Mouse (Mus musculus) brain, embryonic 14.5 days (tissue): Measurements from ENCODE around the gene Pgm3. TPM values are rescaled to one million over a fixed set of nuclear protein-coding genes. Genes with fewer than 3 reads are reported as not detected.
A peak's percentile ranks its signal among the peaks of the same experiment; 100 is the strongest.

Experiments used
- DNase-seq: peaks from one replicate; pipeline ENCODE4 v3.0.0-alpha.2; 2011; ENCODE audit warnings: low read depth
- CTCF ChIP-seq: fragments of 200-500 bp; IDR thresholded peaks from 2 replicates; pipeline ENCODE4 v1.5.1; 2012; ENCODE audit warnings: inconsistent platforms, mild to moderate bottlenecking, moderate library complexity, borderline replicate concordance; ENCODE audit not compliant: insufficient read depth, insufficient read length; ENCODE audit errors: extremely low read depth
- POLR2A ChIP-seq: fragments of 200-500 bp; IDR thresholded peaks from 2 replicates; pipeline ENCODE4 v1.6.1; 2012; ENCODE audit warnings: mild to moderate bottlenecking, inconsistent platforms, borderline replicate concordance; ENCODE audit not compliant: poor library complexity, insufficient read depth, insufficient read length, severe bottlenecking; ENCODE audit errors: extremely low read depth
- polyA plus RNA-seq: library from polyadenylated mRNA; depleted of rRNA; stranded (reverse); fragments of >200 nt; gene quantifications from 2 replicates; pipeline ENCODE4 v1.2.3, GENCODE M21; 2012; rRNA removed

The Pgm3 gene
- polyA plus RNA-seq, 1 experiment, result 17.9 TPM

DNA sequence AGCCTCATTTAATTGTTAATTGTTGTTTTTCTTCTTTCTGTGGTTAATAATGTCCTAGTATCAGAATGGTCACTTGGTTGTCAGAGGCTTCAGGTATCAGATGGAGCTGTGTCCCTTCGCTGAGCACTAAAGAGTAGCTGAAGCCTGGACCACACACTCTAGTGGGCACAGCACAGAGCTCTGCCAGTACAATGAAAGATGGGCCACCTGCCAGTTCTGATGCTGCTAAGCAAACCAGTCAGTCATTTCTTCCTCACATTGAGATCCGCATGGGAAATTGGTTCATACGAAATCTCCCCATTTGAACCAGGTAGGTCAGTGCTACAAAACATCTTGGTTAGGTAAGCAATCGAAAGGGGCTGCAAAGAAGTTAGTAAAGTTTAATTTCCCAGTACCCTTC lies 17.0 kb downstream of the Pgm3 start:
- DNase-seq, result peak; percentile 15
- TF ChIP-seq POLR2A, result no peak
- no peak for TF ChIP-seq CTCF

DNA sequence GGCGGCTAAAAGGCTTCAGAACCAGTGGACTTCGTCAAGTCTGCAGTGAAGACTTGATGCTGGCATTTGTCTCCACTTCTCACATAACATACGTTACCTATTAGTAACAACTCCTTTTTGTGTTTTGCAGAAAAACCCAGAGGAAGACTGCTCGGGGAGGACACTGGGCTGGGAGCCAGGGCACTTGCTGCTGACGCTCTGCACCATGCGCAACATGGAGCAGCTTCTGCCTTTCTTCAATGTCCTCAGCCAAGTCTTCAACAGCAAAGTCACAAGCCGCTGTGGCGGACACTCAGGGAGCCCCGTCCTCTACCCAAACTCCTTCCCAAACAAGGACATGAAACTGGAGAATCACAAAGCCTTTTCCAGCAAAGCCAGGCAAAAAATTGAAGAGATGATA lies 17.8 kb downstream of the Pgm3 start:
- TF ChIP-seq POLR2A (no peak), CTCF (no peak)

DNA sequence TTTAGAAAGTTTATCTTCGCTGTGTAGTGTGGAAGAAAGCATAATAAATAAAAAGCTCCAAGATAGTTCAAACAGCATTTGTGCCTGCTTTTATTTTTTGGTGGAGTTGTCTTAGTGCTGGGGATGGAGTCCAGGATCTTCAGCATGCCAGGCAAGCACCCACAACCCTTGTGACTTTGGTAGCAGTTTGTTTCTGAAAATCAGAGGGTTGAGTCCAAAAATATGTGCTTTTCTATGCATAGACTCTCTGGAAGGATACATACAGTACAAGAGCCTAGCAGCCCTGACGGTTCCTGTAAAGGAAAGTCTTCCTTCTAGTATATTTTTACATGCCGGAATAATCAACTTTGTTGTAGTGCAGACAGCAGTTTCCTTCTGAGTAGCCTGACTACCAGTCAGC lies 20.9 kb downstream of the Pgm3 start:
- no peak for DNase-seq
- TF ChIP-seq POLR2A, result no peak
- no peak for TF ChIP-seq CTCF

More for the DNA sequence above, 17.8 kb downstream of the Pgm3 start:
- no peak for DNase-seq

DNA sequence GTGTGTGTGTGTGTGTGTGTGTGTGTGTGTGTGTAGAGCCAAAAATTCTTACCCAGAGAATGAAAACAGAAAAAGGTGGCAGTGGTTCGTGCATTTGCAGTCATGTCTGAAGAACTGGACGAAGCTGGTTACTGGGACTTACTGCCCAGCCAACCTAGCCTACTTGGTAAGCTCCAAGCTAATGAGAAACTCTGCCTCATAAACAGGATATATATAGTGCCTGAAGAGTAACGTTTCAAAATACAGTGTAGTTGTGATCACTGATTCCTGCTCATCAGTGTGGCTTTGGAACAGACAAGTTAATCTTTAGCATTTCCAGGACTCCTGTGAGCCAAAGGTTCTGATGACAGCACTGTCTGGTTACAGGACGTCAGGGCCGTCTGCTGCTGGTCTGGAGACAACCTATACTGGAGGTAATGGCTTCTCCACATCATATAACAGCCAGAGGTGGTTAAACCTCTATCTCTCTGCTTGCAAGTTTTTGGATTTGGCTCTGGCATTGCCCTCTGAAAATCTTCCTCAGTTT lies 21.9 kb downstream of the Pgm3 start:
- no peak for TF ChIP-seq POLR2A
- TF ChIP-seq CTCF, result no peak
- DNase-seq, result no peak

DNA sequence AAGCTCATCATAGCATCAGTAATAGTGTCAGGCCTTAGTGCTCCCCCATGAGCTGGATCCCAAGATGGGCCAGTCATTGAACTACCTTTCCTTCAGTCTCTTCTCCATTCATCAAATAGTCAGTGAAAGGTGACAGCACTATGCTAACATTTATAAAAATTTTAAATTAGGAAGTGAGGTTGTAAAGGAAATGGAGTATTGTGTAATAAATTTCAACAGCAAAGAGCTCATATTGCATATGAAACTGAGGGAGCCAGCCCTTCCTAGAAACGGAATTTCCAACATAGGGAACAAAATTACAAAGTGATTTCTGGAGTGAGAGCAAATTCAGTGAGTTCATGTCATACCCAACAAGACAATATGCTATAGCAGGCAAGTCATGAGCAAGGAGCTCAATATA lies 27.1 kb downstream of the Pgm3 start:
- TF ChIP-seq CTCF, result no peak
- no peak for TF ChIP-seq POLR2A
- no peak for DNase-seq

DNA sequence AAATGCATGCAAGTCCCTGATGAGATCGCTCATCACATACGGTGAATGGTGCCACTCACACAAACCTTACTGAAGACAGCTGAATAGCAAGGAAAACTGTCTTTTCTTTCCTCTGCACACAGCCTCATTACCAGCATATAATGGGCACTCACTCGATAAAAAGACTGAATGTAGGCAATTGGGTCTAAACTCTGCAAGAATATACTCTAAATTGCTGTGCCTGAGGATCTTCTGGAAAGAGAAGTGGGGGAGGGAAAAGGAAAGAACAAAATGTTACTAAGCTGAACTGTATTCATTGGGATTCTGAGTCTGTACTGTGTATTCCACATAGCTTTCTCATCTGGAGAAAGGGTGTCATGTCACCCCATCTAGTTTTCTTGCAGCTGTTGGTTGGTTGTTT lies 28.2 kb downstream of the Pgm3 start:
- TF ChIP-seq CTCF (no peak), POLR2A (no peak)
- DNase-seq, result peak; percentile 52

DNA sequence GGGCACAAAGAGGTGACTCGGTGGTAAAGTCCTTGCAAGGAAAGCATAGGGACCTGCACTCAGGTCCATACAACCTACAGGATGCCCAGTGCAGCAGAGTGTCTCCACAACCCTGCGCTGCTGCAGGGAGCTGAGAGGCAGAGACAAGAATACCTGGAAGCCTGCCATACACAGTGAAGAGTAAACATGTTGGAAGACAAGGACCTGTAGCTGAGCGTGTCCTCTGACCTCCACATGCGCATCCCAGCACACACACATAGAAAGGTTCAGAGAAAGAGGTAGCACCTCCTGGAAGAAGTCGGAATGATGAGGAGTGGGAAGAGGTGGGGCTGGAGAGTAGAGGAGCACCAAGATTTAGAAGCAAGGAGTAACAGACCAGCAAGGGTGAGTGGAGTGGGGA lies 37.6 kb downstream of the Pgm3 start:
- DNase-seq, result no peak
- TF ChIP-seq POLR2A, result no peak
- no peak for TF ChIP-seq CTCF

DNA sequence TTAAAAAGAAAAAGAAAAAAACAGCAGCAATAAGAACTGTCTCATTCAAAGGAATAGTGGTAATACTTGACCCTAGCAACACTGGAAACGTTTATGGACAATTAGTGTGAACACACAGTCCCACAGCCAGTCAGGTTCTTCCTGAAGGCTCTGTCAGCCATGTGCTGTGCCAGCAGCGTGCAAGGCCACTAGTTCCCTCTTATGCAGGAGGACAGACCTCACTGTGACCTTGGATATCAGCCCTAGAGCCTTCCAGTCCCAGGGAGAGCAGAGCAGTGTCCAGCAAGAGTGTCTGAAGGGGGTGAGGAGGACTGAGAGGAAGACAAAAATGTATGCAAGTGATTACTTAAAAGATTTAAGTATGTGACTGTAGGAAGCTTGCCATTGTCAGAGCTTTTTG lies 46.0 kb downstream of the Pgm3 start:
- no peak for TF ChIP-seq POLR2A
- no peak for TF ChIP-seq CTCF
- DNase-seq, result no peak

DNA sequence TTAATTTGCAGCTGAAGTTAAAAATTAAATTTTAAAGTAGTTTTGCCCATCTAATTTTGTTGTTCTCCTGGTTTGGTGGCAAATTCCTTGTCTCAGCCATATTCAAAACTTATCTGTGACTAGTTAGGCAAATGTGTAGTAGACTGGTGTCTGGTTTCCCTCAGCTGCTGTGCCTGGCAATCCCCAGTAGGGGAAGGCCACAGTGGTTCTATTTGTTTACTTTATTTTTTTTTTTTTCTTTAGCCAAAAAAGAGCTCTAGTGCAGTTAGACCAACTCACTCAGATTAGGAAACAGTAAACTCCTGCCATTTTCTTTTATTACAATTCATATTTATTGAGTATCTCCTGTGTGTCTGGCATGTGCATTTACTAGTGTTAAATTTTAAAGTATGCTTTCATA lies 49.3 kb downstream of the Pgm3 start:
- no peak for DNase-seq
- no peak for TF ChIP-seq CTCF
- TF ChIP-seq POLR2A, result no peak

DNA sequence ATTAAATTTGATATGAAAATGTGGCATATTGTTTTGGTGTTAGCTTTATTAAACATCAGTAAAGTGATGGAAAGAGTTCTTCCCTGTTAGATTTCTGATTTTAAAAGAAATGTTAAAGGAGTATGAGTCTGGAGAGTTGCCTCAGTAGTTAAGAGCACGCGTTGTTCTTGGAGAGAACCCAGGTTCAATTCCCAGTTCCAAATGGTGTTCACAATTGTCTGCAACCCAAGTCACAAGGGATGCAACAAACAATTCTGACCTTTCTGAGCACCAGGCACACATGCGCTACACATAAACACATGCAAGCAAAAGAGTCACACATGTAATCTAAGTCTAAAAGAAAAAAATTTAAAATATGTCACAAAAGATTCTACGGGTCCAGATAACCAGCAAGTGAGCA lies 56.8 kb downstream of the Pgm3 start:
- no peak for TF ChIP-seq CTCF
- TF ChIP-seq POLR2A, result no peak
- no peak for DNase-seq

DNA sequence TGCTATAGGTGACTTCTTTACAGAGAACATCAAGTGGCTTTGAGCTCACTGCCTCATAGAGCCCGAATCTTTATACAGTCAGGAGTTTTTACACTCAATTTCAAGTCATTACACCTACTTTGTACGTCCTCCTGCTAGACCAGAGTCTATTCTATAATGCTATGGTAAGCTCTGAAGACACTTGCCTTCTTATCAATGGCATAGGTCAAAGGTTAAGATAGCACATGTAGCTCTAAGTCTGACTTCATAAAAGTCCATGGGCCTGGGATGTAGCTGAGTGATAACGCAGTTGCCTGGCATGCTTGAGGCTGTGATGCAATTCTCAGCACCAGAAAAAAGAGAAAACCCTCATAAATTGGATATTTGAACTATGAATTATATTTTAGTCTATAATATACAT lies 57.3 kb downstream of the Pgm3 start:
- no peak for DNase-seq
- no peak for TF ChIP-seq POLR2A
- no peak for TF ChIP-seq CTCF

DNA sequence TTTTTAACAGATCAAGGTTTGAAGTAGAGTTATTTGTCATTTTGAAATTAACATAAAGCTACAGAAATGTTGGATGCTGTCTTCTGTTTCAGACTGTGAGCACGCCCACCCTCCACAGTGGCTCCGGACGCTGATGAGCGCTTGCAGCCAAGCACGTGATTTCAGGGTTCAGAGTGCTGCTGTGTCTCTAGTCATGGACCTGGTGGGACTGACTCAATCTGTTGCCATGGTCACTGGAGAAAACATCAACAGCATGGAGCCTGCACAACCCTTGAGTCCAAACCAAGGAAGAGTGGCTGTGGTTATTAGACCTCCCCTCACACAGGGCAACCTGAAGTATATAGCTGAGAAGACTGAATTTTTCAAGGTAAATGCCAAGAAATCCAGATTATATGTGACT lies 57.9 kb downstream of the Pgm3 start:
- DNase-seq, result no peak
- TF ChIP-seq POLR2A, result no peak
- TF ChIP-seq CTCF, result no peak

DNA sequence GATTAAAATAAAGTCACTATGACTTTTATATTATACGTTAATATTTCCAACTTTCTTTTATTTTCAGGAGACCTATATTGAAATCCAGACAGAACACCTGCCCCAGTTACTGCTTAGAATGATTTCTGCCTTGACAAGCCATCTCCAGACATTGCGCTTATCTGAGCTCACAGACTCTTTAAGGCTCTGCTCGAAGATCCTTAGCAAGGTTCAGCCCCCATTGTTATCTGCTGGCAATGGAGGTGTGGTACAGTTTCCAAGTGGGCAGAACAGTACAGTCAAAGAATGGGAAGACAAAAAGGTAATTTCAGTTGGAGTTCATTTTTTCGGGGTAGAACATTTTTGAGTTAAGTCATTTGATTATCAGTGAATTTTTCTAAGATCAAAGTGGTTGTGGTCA lies 64.2 kb downstream of the Pgm3 start:
- TF ChIP-seq CTCF (no peak), POLR2A (no peak)
- no peak for DNase-seq

Other genes with a start within 250 kb of the Pgm3 start
- 4.9 and 5.1 TPM in 2 replicates for gene Ube2cbp, start 106.9 kb downstream of the Pgm3 start, polyA plus RNA-seq
- gene Dop1a, start 104.7 kb downstream of the Pgm3 start, polyA plus RNA-seq, result 37.1 and 47.3 TPM in 2 replicates
- 5.5 and 6.5 TPM in 2 replicates for gene Rwdd2a, start 149 bp upstream of the Pgm3 start, polyA plus RNA-seq
- 13.1 and 26.8 TPM in 2 replicates for gene Me1, start 124.1 kb upstream of the Pgm3 start, polyA plus RNA-seq
- 1.8 and 3.4 TPM in 2 replicates for gene Prss35, start 171.8 kb upstream of the Pgm3 start, polyA plus RNA-seq